Mouse (Mus musculus): Measurements from ENCODE around the gene Spint2.

Gene Spint2

DNA sequence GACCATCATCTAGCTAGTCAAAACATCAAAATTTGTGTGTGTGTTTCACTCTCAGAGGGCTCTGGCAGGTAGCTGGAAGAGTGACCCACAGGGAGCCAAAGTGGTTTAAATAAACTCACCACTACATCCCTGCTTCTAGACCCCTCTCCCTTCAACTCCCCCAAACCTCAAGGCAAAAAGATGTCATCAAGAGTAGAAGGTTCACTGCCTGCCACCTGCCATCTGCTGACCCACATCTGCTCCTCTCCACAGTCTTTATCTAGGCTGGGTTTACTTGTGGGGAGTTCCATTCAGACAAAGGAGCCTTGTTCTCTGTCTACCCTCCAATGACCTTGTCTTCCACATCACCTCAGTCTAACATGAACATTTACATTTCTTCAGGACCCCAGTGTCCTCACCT lies 2.5 kb downstream of the Spint2 start:
- DNase-seq: no peak

DNA sequence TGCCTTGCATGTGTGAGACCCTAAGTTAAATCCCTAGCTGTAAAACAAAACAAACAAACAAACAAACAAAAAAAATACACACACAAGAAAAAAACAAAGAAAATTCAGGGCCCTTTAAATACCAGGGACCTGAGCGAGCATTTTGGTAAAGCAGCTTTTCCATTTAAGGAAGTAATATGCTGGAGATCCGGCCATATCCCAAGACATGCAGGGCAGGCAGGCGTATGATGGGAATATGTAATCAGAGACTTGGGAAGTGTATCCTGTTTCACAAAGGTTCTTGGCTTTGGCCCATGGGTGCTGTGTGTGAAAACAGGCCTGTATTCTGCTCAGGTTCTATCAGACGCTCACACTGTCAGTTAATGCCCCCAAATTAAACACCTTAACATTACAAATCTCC lies 4.2 kb downstream of the Spint2 start:
- no peak for DNase-seq

DNA sequence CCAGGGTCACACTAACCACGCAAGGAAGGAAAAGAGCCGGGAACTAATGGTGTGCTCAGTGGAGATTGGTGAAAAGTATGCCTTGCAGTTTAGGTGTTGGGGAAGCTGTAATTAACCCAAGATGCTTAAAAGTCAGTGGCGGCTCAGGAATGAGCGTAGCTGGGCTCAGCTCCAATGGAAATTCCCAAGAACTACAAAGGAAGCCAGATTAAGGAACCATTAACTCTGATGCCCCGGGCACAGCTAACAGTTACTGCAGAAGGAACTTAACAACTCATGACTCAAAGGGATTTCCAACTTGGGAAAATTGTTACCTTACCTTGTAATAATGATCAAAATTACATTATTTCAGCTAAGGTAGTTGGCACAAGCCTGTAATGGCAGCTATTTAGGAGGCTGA lies 5.0 kb downstream of the Spint2 start:
- no peak for DNase-seq

GRCm38 (mm10) chr7:29271687-29272465 lies 9.8 kb downstream of the Spint2 start:
- DNase-seq: no peak

- DNase-seq: no peak
Observed at GRCm38 (mm10) chr7:29270445-29270844, 11.3 kb downstream of the Spint2 start.

GRCm38 (mm10) chr7:29266931-29267330 lies 14.8 kb downstream of the Spint2 start:
- DNase-seq: no peak

DNA sequence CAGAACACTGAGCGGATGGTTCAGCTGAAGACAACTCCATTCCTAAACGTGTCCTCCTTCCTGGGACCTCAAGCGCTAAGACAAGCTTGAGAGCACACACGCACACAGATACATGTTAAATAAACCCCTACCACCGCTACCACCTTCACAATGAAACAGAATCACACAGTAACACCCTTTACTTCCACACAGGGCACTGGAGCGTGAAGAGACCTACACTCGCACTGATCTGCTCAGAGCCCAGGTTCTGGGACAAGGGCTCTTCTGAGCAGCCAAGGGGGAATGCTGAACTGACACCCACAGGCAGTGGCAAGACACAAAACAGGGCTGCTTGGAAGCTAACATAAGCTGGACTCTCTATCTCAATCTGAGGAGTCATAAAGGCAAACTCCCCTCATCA lies 16.1 kb downstream of the Spint2 start:
- DNase-seq: no peak

DNA sequence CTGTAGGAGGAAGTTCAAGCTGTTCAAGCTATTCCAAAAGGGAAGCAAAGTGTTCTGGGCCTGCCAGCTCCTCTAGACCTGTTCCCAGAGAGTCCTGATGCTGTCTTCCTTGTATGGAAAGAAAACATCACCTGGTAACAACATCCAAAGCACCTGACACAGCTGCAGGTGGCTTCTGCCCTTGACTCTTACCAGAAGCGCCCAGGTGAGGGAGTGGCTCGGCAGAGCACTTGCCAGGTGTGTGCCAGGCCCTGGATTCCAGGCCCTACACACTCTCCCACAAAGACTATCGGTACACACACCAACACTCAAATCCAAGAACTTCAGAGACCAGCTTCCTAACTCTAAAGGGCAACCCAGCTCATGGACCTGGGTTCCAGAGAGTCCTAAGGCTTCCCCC lies 17.9 kb downstream of the Spint2 start:
- DNase-seq: no peak

DNA sequence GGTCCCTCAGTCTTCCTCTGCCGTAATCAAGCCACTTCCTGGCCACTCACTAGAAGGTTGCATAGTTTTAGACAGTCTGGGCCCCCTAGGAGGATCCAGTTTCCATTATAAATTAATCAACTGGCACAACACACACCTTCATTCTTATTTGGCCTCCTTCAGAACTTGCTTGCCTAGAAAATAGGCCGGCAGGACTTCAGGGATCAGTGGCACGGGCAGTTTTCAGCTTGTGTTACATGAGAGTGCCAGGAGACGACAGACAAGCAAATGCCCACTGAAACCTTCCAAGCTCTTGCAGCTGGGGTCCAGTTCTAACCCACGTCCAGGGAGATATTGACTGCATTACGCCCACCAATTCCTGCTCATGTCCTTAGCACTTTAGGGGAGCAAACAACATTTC lies 19.6 kb downstream of the Spint2 start:
- DNase-seq: no peak

DNA sequence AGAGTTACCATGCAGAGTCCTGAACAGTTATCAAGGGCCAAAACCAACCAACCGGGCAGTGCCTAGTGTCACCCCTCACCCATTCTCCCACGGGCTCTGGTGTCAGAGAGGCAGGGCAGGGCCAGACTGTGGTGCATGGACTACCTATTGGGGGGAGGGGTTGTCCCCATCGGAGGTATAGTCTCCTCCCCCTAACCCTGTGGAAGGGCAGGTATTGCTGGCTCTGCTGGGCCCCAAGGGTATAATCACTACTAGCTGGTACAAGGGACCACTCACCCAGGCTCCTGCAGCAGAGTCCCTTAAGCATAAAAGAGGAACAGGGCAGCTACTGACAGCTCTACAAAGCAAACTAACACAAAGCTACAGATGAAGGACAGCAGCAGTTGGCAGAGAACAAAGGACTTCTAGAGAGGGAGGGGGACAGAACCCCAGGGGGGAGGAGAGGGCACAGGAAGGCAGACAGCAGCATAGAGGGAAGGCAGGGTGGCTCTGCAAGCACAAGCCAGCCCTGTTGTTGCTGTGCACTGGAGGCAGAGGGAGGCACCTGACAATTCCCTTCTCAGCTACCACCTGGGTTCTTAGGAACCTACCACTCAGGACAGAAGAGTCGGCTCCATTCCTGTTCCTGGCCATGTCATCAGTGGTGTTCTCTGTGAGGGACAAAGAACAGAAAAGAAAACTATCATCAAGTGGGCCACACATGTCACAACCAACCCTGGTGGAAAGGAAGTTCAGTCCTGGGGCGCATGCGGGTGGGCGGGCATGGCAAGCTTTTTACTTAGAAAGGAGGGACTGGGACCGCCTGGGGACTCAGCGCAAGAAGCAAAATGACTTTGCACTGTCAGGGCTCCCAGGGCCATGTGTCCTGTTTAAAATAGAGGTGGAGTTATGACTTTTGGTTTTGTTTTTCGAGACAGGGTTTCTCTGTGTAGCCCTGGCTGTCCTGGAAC lies 21.7 kb downstream of the Spint2 start:
- no peak for DNase-seq

- DNase-seq: no peak
Observed at GRCm38 (mm10) chr7:29257368-29257767, 24.3 kb downstream of the Spint2 start.

DNA sequence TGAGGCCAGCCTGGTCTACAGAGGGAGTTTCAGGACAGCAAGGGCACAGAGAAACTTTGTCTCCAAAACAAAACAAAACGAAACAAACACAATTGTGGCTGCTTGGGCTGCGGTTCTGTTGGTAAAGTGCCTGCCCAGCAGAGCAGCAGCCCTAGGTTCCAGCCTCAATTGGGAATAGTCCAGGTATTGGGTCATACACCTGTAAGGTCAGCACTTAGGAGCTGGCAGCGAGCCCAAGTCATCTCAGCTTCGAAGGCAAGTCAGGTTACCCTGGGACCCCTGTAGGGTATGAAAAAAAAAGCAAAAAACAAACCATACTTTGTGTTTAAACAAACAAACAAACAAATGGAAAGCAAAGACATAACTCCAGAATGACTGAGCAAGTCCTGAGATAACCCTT lies 25.8 kb downstream of the Spint2 start:
- DNase-seq: no peak

DNA sequence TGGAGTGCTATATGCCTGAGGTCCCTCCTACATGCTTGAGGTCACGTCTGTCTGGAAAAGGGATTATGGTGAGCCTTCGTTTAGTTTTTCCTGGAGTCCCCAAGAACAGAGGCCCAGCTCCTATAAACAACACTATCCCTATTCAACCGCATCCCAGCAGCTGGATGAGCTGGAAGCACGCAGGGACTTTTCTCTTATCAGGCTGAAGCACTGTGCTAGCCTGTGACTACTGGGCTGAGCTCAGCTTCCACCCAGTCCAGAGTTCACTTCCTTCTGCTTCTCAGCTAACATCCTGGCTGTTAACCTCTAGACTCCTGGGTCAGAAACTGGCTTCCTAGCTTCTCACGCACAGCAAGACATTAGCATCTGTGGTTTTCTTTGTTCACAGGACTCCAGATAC lies 27.9 kb downstream of the Spint2 start:
- DNase-seq: no peak

- no peak for DNase-seq
Observed at GRCm38 (mm10) chr7:29251166-29251565, 30.5 kb downstream of the Spint2 start.

DNA sequence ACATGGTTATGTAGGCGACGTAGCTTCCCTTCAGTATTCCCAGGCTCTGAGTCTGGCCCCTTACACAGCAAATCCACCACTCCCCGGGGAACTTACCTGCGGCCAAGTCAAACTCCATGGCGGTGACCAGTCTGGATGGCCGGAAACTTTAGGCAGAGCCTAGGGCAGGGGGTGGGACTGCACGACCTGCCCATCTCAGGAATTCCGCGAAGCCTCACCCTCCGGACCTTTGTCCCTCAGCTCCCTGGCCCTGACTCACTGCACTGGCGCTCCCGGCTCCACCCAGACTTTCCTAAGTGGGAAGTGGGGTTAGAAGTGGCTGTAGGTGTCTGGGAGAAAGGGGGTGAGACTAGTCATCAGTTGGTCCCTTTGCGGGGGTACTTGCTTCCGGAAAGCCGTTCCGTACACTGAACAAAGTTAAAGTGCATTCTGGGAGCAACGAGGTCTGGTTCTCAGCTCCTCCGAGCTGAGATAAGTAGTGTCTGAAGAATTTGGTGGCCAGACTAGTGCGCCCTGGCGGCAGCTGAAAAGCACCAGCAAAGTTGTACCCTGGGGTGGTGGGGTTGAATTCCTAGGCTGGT lies 33.4 kb downstream of the Spint2 start, which contains the start of gene 2200002D01Rik:
TSS of gene 2200002D01Rik (minus strand) at position 206 of the 581 bp plus-strand sequence.
- peak; percentile 28 for DNase-seq

- peak; percentile 12 for DNase-seq
Observed at GRCm38 (mm10) chr7:29247706-29248105, 34.0 kb downstream of the Spint2 start.

DNA sequence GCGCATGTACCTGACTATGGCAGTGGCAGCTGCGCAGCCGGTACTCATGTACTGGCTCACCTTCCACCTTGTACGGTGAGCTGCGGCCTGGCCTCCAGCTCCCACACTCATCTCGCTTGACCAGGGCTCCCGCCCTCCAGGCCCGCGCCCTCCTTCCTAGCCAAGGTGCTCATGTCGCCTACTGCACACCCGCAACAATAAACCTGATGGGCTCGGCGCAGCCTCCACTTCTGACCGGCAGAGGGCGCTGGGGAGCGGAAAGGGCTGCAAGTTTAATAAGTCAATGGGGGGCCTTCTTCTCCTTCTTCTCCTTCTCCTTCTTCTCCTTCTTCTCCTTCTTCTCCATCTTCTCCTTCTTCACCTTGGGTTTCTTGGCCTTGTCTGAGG lies 34.4 kb downstream of the Spint2 start:
- DNase-seq: peak; percentile 83

- no peak for DNase-seq
Observed at GRCm38 (mm10) chr7:29246619-29247313, 34.9 kb downstream of the Spint2 start.

DNA sequence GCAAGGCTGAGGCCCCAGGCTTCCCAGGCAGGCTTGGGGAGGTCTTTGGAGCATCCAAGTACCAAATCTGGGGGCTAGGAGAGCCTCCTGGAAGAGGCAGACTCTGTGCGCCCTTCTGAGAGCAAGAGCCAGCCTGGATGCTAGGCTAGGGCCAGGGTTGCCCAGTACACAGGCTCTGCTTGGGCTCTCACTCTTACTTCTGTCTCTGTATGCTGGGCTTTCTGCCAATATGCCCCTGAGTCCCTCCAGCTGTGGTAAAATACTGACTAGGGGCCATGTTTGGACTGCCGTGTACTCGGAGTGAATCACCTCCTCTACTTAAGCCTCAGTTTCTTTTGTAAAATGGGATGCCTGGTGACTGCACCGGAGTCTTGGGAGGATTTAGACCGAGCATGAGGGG lies 35.7 kb downstream of the Spint2 start:
- no peak for DNase-seq

DNA sequence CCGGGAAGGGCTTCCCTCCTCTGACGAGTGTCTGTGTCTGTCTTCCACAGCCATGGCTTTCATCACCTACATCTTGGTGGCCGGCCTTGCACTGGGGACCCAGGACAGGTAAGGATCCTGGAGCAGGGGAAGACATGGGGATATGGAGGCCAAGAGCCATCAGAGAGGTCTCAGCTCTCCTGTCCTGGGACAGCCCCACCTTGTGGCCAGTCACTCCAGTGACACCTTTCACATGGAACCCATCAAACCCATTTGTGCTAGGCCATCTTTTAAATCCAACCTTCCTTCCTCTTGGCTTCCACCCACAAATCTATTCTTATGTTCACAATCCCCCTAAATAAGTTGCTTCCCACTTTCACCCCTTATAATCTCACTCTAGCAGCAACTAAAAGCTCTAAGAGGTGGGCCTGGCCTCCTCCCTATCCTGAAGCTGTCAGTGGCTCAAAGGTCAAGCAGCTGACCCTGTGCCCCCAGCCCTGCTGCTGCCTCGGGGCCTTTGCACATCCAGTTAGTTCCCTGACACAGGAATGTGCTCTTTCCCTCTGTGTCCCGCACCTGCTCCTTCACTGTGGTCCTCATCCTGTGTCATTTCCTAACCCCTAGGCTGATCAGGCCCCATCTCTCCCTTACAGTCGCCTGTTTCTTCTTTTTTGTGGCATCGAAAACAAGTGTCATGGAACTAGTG lies 36.8 kb downstream of the Spint2 start:
- peak; percentile 22 for DNase-seq

- peak; percentile 99 for DNase-seq
Observed at GRCm38 (mm10) chr7:29238019-29238967, 43.4 kb downstream of the Spint2 start, which contains the start of gene Yif1b. Yif1b (plus strand) TSS chr7:29238329.
